Mouse (Mus musculus) myocyte (in vitro differentiated cells): ENCODE results near the gene Gm32742.

Experiments used
- CEBPB ChIP-seq: IDR thresholded peaks from 2 replicates; pipeline ENCODE4 v1.6.1; 2011; ENCODE audit warnings: mild to moderate bottlenecking, moderate library complexity; ENCODE audit not compliant: poor library complexity, insufficient read depth, severe bottlenecking
- MAX ChIP-seq: IDR thresholded peaks from one replicate; pipeline ENCODE4 v1.6.1; 2011; ENCODE audit warnings: low read depth, mild to moderate bottlenecking, control low read depth
- POLR2A ChIP-seq: IDR thresholded peaks from one replicate; pipeline ENCODE4 v1.6.1; 2011; ENCODE audit warnings: low read depth, mild to moderate bottlenecking, control low read depth, moderate library complexity; ENCODE audit not compliant: insufficient read length
- REST ChIP-seq: IDR thresholded peaks from one replicate; pipeline ENCODE4 v1.6.1; 2011; ENCODE audit warnings: mild to moderate bottlenecking, control low read depth, moderate library complexity; ENCODE audit not compliant: insufficient read depth, insufficient read length
- TCF12 ChIP-seq: IDR thresholded peaks from one replicate; pipeline ENCODE4 v1.6.1; 2011; ENCODE audit warnings: mild to moderate bottlenecking, control low read depth; ENCODE audit not compliant: poor library complexity, insufficient read depth, severe bottlenecking

DNA sequence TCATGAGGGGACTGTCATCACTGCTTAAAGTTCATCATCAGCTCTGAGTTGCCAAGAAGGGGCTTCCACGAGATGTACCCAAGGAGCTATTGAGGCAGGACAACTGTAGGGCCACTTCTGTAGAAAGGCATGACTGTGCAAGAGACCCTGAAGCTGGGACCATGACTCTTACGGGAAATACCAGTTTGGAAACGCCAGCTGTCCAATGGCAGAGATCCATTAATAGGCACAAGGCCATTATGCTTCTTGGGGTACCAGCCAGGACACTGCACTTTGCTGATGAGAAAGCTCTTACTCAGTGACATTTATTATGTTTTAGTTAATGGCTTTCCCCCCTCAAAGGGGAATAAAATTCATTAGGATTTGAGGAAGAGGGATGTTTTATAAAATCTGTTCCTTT, 24.6 kb downstream of the Gm32742 start:
- TF ChIP-seq MAX: no peak
- no peak for TF ChIP-seq REST
- TF ChIP-seq CEBPB: no peak
- TF ChIP-seq POLR2A: no peak
- TF ChIP-seq TCF12: no peak
